Mouse (Mus musculus): Measurements from ENCODE around the gene Alpl. TPM values are rescaled to one million over a fixed set of nuclear protein-coding genes. Genes with fewer than 3 reads are reported as not detected.
A peak's percentile ranks its signal among the peaks of the same experiment; 100 is the strongest.

The Alpl gene
- total RNA-seq, 4 experiments from 2014 or later, result 6.9 to 16.3 (median 10.2) TPM

DNA sequence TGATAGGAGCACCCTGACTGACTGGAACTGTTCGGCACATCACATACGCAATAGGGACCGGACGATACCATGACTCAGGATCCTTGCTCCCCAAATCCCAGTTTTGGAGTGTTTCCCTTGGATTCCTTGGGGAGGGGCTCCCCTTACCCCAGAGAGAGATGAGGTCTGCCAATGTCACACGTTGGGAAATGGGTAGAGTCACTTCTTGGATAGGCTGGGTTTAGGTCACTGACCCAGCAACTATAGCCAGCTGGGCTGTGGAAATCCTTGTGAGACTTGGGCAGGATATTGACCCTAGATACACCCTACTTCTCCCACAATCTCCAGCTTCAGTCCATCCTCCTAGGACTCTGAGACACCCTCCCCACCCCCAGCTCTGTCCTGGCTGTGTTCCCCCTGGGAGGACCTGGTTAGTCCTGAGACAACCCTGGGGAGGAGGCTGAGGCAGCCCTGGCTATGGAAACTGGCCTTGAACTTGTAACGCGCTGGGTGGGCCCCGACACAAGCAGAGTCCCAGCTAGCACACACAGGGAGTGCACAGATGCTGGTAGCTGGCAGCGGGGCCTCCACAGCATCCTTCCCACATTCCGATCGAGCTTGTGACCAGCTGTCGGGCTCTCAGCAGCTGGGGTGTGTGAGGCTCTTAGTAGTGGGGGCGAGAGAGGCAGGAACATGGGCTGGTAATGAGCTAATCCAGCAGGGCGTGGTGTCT is 25.1 kb downstream of the Alpl start:
- peak in 1 of 2 experiments; percentile 49 for DNase-seq (ENCODE audit: low spot score in 2 of 2)

DNA sequence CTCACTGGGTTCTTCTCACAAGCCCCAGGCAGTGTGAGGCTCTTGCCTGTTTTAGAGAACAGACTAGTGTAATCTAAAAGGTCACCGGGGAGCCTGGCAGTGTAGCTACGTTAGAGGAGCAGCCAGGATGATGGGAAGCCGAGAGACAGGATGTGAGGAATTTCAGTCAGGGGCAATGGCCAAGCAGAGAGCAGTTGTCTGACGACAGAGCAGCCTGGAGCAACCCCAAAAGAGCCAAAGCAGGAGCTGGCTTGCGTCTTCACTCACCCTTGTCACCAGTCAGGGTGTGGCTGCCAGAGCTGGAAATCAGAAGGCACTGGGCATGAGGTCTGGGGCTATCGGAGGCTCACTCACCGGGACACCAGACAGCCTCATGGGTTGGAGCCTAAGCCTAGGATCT is 26.5 kb downstream of the Alpl start:
- peak; percentile 46 to 50 for DNase-seq (ENCODE audit: low spot score in 2 of 2)

DNA sequence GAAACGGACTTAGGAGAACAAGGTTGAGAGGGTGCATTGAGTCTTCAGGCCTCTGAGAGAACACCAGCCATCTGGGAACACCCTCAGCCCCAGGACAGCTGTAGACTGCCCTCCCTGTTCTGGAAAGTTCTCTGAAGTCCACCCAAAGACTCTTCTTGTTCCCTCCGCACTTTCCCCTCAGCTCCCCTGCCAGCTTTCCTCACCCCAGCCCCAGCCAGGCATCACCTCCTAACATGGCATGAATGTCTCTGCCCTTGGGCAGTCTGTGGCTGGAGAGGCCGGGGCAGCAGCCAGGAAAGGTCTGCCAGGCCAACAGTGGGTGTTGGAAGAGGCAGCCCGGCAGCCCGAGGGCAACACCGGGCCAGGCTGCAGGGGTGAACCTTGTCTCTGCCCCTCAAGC is 27.4 kb downstream of the Alpl start:
- no peak for DNase-seq (ENCODE audit: low spot score in 2 of 2)

DNA sequence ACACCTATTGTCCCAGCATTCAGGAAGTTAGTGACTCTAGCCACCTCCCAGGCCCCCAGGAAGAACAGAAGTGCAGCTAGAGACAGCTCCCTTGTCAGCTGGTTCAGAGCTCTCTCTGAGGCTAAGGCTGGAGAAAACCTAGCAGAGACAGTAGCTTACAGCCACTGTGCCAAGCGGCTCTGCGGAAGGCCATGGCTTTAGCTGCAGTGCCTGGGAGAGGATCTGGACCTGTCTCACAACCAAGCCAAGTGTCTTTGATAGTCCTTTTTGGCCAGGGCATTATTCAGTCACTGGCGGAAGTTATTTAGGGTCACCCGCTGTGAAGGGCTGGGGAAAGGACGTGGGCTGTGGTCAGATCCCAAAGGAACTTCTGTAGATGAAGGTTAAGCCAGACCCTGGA is 27.8 kb downstream of the Alpl start:
- DNase-seq (ENCODE audit: low spot score in 2 of 2), result no peak

DNA sequence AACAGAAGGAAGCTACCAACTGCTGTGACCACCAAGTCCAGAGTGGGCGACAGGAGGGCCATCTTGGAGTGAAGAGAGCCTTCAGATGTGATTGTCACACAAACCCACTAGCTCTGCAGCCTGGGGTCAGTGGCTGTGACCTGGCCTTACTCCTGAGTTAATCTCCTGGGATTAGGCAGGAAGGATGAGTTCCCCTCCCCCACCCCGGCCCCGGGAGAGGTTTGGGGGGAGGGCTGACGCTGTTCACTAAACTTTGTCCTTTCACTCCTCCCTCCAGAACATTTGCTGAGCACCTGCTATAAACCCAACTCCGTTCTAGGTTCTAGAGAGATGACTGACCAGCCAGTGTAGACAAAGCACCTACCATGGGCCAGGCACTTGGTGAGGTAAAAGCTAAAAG is 29.8 kb downstream of the Alpl start:
- DNase-seq (ENCODE audit: low spot score in 2 of 2), result no peak

DNA sequence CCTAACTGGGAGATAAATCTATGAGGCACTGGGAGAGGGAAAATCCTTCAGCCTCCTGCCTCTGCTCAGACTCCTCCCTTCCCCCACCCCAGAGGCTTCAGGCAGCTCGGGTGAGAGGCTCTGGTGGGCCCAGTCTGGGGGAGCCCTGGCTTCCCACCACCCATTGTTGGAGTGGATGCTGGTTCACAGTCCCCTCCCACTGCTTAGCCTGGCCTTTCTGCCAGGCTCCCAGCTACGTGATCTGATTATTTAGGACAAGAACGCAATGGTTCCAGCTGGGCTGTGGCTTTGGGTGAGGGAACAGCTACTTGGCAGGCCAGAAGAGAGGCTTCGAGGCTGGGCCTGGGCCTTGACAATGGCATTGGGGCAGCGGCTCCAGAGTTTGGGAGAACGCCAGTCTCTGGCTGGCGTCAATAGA is 30.6 kb downstream of the Alpl start:
- no peak for DNase-seq (ENCODE audit: low spot score in 2 of 2)

DNA sequence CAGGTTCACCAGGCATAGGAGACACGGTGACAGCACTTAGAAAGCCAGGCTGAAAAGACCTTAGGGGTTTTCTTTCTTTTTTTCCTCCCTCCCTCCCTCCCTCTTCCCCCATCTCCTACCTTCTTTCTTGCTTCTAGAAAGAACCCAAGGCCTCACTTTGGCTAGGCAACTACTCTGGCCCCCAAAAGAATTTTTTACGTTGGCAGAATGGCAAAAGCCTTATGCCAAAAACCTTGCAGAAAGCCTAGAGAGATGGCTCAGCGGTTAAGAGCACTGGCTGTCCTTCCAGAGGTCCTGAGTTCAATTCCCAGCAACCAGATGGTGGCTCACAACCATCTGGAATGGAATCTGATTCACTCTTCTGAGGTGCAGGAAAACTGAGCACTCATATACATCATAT is 31.6 kb downstream of the Alpl start:
- no peak for DNase-seq (ENCODE audit: low spot score in 2 of 2)

DNA sequence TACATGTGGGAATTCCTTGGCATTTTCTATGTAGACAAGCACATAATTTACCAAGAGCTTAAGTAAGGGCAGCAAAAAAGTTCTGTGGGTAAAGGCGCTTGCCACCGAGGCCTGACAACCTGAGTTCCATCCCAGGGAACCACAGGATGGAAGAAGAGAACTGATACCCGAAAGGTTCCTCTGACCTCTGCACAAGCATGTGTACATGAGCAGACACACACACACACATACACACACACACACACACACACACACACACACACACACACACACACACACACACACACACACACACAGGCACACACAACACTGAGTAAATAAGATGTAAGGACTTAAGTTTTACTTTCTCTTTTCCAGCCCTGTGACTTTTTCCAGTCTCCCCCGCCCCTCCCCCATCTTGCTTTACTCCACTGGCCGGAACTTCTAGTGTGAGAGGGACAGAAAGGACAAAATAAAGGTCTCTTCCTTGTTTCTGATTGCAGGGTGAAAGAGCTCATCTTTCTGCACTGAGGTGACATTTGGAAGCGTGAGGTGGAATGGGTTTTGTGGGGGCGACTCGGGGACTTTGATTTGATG is 32.2 kb downstream of the Alpl start:
- no peak for DNase-seq (ENCODE audit: low spot score in 2 of 2)

DNA sequence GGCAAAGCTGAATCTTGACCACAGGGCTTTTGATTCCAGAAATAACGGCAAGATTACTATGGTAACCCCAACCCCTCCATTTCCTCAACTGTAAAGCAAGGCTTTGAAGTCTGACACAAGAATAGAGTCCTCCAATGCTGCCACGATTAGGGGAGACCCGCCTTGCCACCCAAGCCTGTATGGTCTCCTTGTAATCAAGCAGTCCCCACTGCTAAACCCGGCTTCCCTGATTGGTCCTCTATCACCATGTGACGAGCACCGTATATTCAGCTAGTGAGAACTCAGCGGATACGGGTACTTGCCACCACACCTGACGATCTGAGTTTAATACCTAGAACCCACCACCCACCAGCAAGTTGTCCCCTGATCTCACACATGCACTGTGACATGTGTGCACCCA is 33.3 kb downstream of the Alpl start:
- DNase-seq (ENCODE audit: low spot score in 2 of 2), result no peak

DNA sequence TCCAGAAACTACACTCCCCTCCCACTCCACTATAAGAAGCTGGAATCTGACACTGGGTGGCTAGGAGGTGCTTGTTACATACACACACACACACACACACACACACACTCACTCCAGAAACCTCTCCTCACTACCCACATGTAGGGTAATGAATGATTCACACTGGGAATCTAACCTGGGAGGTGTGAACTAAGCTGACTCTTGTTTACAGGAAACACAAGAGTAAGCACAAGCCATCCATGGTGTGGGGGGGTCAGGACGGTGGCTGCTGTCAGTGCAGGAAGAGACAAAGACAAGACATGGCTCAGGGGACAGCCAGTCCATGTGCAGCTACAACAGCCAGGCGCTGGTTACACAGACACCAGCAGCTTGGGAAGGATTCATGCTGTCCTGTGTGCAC is 41.7 kb downstream of the Alpl start:
- no peak for DNase-seq (ENCODE audit: low spot score in 2 of 2)

DNA sequence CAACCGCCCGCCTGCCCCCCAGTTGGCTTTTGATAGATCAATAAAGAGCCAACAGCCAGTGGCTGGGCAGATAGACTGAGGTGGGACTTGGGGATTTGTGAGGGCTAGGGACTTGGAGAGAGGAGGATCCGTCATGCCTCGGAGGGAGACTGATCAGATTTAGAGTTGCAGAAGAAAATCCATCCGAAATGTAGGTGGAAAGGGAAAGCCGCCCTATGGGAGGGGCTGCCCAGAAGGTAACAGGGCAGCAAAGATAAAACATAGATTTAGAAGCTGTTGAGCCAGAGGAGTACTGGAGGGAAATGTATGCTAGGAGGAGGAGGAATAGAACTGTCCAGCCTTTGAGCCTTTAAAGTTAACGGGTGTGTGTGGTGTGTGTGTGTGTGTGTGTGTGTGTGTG is 43.0 kb downstream of the Alpl start:
- DNase-seq (ENCODE audit: low spot score in 2 of 2), result no peak

DNA sequence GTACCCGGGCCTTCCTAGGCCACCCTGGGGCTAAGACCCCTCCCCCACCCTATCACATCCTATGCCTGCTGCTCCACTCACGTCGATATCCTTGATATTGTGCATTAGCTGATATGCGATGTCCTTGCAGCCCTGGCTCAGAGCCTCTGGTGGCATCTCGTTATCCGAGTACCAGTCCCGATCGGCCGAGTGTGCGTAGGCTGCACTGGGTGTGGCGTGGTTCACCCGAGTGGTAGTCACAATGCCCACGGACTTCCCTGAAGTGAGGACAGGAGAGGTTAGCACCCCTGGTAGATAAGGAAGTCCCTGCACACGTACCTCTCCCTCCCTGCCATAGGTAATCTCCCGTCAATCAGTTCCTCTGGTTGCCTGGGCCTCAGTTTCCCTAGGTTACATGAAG is 43.7 kb downstream of the Alpl start:
- no peak for DNase-seq (ENCODE audit: low spot score in 2 of 2)

DNA sequence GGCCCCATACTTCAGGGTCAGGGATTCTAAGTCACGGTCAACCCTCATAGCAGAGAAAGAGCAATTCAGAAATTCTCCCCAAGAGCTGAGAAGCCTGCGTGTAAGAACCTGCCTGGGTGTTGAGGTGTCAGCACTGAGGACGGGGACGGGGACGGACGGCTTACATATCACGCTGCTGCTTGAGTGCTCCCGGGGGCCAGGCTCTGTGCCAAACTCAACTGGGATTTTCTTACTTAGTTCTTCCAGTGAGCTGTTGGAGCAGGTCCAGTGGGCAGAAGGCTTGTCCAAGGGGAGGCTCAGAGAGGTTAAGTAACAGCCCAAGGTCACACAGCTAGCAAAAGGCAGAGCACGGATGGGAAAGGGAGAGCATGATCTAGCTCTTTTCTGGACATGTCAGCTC is 44.5 kb downstream of the Alpl start:
- no peak for DNase-seq (ENCODE audit: low spot score in 2 of 2)

DNA sequence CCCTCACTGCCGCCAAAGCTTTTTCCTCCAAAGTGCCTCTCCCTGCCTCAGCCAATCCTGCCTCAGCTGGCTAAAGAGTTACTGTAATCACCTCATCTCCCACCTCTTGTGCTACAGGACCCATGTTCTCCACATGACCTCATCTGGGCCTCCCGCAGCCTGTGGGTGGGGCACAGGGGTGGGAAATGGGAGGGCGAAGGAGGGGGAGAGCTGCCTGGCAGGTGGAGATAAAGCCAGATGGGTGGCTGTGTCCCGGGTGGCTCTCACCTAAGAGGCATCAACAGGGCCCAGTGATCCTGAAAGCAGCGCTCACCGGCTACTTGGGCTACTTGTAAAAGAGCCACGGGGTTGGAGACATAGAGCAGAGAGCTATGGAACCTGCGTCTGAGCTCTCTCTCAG is 44.9 kb downstream of the Alpl start:
- DNase-seq (ENCODE audit: low spot score in 2 of 2), result no peak

DNA sequence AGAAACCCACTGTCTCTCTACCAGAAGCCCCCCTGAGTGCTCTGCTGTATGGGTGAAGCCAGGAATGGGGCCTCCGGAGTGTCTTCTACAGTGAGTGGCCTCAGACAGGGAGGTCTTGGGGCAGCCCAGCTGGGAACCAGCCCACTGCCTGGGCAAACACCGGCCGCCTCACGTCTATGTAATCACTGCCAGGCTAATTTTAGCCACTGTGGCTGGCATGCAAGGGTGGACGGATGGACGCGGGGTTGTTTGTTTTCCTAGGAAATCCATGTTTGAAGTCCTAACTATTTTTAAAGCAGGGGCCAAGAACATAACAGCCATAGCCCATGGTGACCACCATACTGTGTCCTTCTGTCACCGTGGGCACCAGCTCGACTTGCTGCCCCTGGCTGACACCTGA is 46.1 kb downstream of the Alpl start:
- no peak for DNase-seq (ENCODE audit: low spot score in 2 of 2)

DNA sequence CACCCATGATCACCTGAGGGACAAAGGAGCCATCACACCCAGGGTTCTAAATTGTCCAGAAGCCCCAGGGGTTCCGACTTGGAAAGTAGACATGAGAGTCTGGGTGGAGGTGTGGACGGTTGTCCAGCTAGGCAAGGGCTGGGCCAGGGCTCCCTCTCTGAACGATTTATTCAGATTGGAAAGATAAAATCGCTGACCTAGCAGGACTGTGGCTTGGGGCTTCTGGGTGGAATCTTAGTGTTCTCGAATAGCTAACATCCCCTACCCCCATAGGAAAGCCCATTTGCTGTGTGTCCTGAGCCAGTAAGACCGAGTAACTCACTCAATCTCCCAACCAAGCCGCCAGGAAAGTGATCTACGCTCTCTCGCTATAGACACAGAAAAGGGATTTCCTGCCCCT is 46.5 kb downstream of the Alpl start:
- no peak for DNase-seq (ENCODE audit: low spot score in 2 of 2)

DNA sequence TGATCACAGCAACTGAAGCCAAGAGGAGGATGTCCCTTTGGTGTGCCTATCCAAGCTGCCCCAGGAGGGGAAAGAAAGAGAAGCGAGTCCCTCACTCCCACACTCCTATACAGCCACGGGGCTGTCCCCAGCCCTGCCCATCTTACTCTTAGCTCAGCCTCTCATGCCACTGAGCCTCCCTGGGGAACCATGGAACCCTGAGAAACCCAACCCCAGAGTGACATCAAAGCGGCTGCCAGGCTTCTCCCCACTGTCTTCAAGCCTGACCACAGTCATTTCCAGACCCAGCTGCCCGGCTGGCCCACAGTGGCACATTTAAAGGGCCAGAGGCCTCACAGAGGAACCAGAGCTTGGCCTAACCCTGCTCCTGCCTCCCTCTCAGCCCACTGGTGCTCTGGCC is 47.5 kb downstream of the Alpl start:
- DNase-seq (ENCODE audit: low spot score in 2 of 2), result no peak

DNA sequence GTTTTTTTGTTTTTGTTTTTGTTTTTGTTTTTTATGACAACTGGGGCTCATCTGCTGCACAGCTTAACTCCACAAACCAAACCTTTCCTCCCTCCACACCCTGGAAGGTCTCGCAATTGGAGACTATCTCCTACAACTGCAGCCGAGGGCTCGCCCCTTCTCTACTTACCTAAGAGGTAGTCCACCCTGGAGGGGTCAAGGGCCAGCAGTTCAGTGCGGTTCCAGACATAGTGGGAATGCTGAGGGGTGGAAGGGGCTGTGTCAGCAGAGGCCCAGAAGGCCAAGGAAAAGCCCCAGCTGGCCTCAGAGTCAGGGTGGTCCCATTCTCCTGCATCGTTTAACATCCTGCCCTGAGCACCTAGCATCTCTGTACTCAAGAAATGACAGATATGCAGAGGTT is 48.6 kb downstream of the Alpl start:
- DNase-seq (ENCODE audit: low spot score in 2 of 2), result no peak

DNA sequence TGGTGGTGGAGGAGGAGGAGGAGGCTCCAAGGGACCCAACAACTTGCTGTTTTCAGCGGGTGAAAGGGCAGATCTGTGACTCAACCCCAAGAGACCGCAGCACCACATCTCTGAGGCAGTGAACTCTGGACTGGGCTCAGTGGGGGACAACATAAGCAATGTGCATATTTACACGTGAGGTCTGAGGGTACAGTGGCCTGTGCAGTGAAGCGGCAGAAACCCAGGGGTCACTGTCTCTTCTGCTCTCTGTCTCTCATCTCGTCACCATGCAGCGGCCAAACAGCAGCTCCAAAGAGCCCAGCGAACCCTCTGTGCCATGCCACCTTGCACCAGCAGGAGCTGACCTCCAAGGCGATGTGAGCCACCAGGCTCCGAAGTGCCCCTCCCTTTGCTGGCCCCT is 49.1 kb downstream of the Alpl start:
- DNase-seq (ENCODE audit: low spot score in 2 of 2), result no peak

DNA sequence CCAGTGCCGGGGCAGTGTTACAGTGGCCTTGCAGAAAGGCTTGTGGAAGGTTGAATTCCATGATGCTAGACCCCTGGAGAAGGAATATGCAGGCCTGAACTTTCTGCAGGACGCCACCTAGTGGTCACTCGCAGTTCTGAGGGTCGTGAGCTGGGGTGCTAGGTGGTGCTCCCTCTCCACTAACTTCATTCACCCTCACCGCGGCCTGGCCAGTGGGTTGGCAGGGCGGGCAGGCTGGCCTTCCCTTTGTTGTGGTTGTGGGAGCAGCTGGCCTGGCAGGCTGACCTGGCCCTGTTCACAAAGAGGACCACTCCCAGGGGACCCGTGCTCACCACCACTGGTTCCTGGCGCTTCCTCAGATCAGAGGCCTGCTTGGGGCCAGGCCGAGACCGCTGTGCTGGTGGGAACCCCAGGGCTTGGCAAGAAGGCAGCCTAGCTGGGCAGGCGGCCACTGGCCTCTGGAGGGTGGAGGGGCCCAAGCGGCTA is 51.7 kb downstream of the Alpl start:
- DNase-seq (ENCODE audit: low spot score in 2 of 2), result peak in 1 of 2 experiments; percentile 44

DNA sequence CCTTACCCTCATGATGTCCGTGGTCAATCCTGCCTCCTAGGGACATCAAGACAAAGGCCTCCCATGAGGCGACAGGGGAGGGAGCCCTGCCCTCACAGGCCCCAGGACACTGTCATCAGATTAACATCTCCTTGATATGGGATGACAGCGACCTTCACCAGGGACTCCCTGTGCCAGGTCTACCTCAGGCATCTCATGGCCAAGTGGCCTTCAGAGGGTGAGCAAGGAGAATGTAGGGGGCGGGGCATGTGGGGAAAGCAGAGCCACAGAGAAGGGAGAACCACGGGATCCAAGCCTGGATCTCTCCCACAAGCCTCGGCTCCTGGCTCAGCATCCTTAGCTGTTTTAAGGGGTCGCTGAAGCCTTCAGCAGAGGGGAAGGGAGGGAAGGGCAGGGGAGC is 52.4 kb downstream of the Alpl start:
- DNase-seq (ENCODE audit: low spot score in 2 of 2), result no peak

DNA sequence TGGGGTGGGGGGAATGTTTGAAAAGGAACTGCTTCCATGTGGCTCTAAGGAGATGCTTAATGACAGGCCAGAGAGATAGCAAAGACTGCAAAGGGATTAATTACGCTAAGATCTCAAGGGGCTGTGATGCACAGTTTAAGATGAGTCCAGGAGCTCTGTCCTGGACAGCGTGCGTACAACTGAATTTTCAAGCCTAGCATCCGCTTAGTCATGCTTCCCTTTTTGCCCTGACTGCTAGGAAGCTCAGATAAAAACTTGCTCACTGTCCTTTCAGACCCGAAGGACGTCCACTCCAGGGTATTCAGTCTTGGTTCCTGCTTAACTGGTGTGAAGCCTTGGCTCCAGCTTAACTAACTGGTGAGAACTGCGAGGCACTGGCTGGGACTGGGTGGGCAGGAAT is 55.8 kb downstream of the Alpl start:
- DNase-seq (ENCODE audit: low spot score in 2 of 2), result no peak

DNA sequence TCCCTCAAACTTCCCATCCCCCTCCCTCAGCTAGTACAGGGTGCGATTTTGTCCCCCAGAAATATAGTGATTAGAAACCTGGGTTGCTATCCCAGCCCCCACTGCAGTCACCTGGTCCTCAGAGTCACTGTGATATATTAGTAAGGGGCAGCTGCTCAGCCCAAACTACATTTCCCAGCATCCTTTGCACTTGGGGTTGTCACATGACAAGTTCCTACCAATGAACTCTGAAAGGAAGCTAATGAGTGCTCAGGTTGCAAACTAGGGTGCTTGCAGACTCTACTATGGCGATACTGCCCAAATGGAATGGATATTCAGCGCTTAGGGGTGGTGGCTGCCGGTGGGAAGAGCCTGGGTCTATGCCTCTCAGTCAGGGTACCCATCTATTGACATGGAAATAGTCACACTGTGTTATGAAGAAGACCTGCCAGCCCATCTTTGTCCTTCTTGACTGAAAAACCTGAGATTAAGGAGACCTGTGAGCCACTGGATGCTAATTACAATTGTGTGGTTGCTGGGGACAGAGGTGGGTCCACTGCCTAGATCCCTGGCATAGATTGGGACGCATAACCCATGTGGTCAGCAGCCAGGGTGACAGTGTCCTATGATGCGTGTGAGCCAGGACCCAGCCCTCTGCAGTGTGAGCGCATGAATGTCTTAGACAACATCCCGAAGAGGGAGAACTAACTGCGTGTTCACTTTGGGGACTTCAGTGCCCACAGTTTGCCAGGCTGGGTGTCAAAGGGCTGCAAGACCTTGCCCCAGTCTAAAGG is 56.8 kb downstream of the Alpl start:
- no peak for DNase-seq (ENCODE audit: low spot score in 2 of 2)
